Mouse (Mus musculus) erythroblast, embryonic 14.5 days (primary cell): ENCODE measurements around the gene Actr1b.

ENCODE experiments used
- GATA1 ChIP-seq: IDR thresholded peaks from 2 replicates; pipeline ENCODE4 v1.6.1; 2012; ENCODE audit warnings: low read length, inconsistent platforms, mixed read lengths
- TAL1 ChIP-seq: IDR thresholded peaks from 3 replicates; pipeline ENCODE4 v1.6.1; 2012; ENCODE audit warnings: low read length, inconsistent platforms, mixed read lengths

- TF ChIP-seq GATA1 (no peak), TAL1 (no peak)
These were observed 30.2 kb upstream of the Actr1b start for GRCm38 (mm10) chr1:36744268-36744944.
